Mouse (Mus musculus) layer of hippocampus, postnatal 14 days (tissue): ENCODE results near the gene Nfia. TPM values are rescaled to one million over a fixed set of nuclear protein-coding genes. Genes with fewer than 3 reads are reported as not detected.

Source experiments
- DNase-seq, 2 experiments: peaks; one replicate each; pipeline ENCODE4 v3.0.0; 2021 to 2022; ENCODE audit warnings: low spot score in 2 of 2, mixed read lengths in 1 of 2
- total RNA-seq, 2 experiments: library from RNA; stranded (reverse); gene quantifications; 2 replicates each; pipeline ENCODE4 v1.2.3; 2021

Gene Nfia
- total RNA-seq, 2 experiments from 2014 or later = 131 to 132 TPM

DNA sequence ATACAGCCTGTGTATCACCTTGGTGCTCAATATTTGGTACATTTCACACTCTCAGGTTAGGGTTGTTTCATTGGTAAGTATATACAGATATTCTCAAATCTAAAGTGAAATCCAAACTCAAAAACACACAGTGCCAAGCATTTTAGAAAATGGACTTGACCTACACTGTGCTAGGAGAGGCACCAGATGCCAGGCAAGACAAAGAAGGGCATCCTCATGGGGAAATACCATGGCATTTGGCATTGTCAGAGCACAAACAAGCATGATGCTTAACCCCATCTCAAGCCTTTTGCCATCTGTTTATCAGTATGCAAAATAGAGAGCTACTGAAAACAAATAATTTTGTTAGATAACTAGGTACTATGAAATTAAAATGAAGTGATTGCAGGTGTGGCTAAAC lies 274.8 kb downstream of the Nfia start:
- no peak for DNase-seq

DNA sequence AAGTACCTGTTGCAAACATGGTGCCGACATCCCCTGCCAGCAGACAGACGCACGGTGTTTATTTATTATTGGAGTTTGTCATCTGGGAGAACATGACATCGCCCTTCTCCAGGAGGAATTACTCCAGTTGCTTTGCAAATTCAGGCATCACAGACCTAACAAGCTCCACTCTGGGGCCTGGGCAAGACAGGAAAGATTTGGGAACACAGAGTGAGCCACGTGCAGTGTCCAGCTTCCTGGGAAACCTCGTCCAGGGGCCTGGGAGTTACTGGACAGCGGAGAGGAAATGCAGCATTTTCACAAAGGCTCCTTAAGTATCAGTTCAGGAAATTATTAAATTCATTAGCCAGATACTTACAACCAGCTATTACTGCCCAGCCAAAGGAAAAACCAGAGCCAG lies 277.1 kb downstream of the Nfia start:
- DNase-seq = no peak

DNA sequence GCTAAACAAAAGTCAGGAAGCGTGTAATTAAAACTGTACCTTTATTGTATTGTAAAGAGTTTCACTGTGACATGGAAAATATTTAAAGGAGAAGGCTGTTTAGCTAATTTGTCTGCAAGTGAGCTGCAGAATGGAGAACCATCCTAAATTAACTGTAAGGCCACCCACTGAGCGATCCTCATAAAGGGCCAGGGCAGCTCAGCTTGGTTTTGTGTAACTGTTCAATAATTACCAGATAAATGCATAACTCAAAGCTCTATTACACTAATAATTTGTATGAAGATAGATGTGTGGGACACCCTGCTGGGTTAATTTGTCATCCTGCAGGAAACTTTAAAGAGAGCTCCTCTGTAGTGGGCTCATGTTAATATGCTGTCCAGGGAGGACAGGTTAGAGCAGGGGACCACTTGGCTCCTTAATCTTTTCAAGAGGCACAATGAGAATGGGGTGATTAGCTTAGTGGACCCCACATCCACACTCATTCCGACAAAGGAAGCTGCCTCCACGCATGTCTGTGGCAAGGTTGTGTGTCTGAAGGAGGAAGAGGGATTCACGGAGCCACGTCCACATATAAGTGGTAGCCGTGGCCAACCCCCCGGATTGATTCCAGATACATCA lies 277.6 kb downstream of the Nfia start:
- DNase-seq = no peak

DNA sequence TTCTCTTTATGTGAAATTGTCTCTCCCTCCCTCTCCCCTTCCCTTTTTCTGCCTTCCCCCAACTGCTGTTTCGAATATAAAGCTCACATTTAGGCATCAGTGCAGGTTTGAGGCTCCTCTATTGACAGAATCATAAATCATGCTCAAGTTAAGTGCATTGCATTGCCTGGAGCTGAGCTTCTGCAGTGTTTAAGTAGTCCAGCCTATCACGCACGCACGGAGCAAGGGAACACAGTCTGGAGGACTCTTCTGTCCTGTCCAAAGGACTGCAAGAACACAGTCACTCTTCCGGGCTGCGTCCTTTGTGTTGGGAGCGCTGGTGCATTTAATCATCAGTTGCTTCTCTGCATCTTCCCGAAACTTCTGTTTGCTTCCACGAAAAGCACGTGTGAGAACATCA lies 278.2 kb downstream of the Nfia start:
- no peak for DNase-seq

DNA sequence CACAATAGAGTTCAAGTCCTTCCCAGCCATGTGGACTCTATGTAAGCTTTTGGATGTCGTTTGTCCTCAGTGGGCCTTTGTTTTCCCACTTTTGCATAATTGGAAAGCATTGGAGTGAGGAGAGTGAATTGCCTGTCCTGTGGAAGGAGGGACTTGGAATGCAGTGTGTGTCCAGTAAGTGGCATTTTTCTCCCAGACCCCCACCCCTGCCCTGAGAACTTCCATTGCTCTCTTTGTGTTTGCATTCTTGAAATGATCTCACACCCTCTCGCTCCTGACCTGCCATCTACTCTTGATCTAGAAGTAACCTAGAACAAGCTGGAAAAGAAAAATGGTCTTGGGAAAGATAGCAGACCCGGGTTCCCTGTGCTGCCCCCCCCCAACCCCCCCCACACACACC lies 278.8 kb downstream of the Nfia start:
- no peak for DNase-seq

DNA sequence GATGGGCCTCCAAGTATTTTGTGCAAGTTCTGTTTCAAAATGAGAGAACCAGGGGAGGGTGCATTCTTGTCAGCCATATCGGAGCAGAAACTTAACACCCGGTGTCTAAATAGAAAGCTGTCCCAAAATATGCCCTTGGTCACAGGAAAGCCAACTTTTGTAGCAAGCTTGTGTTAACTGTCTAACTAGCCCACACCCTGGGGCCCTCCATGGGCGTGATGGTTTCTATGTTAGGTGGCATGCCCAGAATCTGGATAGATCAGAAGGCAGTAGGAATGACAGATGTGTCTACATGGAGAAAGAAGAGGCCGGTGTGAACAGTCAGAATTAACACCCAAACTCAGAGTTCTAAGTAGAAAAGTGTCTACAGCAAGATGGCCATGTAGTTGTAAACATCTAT lies 282.5 kb downstream of the Nfia start:
- no peak for DNase-seq

DNA sequence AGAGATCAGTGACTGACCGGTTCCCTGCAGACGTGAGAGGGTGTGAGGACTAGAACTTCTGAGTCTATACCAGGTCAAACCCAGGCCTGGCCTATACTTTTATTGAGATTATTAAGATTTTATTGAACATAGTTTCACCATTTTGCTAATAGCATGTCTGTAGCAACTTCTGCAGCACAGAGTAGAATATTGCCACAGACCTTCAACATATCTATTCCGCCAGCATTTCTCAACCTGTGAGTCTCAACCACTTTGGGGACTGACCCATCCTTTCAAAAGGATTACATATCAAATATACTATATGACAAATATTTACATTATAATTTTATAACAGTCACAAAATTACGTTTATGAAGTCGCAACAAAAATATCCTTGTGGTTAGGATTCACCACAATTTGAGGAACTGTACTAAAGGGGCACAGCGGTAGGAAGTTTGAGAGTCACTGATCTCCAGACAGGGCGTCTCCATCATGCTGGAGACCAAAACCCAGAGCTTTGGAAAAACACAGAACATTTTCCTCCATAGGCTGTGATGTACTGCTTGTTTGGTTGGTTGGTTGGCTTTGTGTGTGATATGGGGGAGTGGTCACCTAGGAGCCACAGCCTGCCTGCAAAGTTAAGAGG lies 284.0 kb downstream of the Nfia start:
- DNase-seq = no peak

DNA sequence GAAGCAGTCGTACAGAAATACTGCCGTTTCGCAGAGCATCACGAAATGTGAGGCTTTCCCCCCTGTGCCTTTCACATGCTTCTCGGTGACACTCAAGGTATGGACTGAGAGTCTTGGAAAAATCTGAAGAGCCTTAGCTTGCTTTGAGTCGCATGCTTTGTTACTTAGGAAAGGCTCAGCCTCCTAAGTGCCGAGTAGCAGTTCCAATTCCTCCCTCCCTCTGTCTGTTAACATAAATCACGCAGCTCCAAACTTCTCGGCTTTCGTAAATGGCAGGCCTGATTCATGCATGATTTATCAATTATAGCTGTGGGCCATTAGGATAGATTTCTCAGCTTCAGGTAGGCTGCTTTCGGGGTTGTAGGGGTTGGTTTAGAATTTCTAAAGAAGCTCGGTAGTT lies 284.7 kb downstream of the Nfia start:
- no peak for DNase-seq

DNA sequence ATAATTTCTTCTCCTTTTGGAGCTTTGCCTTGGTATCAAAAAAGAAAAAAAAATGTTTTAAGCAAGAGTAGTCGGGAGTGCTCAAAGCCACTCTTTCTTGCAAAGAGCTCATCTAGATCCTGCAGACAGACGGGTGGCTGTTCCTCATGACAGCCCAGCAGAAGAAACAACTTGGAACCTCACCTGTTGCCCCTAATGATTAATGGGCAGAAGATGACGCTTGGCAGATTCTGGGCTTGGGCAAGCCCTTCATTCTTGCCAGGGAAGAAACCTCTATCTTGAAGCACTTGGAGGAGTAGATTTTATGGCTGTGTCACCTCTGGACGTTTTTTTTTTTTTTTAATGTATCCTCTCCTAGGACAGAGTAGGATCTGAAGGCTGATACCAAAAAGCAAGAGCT lies 285.2 kb downstream of the Nfia start:
- no peak for DNase-seq

DNA sequence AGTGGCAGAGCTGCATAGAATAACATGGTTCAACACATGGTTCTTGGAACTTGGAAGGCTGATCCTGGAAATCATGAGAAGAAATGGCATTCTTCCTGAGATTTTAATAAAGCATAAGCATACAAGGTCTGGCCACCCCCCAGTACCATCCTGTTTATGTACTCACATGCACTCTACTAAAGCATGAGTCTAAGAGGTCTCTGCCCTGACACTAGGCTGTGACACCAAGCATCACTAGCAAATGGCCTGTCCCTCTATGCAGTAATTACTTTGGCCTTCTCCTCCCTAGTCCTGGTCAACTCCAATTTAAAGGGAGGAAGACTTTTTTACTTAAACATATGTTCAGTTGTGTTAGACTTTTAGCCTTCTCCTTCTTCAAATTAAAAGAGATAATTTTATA lies 285.6 kb downstream of the Nfia start:
- DNase-seq = no peak

DNA sequence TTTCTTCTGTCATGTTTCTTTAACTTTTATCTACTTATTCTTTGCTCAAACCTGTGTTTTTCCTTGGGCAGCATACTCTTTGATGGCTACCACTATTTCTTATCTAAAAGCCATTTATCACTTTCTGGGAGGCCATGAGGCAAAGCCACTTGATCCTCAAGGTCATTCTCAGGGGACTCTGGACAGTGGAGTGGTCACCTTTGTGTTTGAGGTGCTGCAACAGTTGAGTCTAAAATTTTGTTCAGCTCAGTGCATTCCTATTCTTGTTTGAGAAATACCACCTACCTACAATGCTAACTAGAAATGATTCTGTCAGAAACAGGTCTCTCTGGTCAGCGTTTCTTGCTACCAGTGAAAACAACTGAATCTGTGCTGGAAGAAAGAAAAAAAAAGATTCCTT lies 288.1 kb downstream of the Nfia start:
- no peak for DNase-seq

DNA sequence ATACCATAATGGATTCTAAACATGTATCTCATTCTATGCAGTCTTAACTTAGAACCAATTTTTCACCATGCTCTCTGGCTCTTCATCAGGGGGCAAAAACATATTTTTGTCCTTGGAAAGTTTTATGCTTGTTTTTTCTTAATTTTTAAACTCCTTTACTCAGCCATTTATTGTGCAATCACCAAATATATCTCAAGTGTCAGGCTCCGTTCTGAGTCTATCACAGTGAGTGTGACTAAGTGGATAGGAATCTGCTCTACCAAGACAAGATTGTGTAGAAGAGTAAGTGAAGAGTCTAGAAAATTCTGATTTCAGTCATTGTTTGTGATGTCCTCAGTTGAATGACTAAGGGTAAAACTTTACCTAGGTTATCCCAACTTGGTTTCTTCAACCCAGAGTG lies 288.6 kb downstream of the Nfia start:
- DNase-seq = no peak

DNA sequence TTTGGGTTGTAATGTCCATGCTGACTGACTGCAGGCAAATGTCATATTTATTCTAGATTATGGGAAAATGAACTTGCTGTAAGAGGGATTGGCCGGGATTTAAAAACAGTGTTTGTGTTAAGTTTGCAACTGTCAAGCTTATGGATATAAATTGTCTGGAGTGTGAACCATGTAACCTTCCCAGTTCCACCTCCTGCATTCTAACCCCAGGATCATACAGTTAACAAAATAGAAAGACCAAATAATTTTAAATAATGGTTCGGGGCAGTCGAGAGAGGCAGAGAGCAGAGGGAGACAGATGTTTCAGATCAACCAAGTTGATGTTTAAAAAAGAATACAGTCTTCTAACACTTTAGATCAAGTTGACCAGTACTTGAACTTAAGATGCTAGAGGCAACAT lies 290.7 kb downstream of the Nfia start:
- DNase-seq = no peak

DNA sequence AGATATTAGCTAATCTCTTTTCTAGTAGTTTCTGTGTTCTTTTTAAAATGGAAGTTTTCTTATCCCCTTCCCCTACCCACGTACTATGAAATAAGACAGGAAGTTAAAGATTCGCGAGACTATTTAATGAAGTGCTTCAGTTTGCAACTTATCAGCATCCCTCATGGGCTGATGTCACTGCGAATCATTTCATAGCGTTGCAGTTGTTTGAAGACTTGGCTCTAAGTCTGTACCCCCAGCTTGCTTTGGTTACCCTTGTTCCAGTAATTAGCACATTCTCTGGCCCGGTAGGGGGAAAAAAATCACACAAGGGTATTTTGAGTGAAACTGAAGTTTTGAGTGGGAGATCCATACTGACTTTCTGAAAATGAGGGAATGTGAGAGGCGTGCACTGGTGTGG lies 303.6 kb downstream of the Nfia start:
- no peak for DNase-seq

DNA sequence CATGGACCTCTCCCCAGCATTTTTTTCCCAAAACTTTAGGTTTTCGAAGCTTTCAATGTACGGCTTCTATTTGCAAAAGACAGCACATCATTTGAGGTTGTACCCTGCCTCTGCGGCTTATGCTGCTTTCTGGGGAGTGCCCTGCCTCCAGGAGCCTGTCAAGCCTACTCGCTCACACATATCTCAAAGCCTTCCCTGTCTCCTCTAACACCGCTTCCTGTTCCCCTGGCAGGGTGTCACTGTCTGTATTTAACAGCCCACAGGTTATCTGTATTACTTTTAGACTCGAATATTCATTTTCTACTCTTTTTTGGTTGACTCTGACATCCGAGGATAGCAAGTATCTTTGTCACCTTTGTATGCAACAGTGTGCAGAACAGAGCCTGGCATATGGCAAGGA lies 304.1 kb downstream of the Nfia start:
- no peak for DNase-seq

DNA sequence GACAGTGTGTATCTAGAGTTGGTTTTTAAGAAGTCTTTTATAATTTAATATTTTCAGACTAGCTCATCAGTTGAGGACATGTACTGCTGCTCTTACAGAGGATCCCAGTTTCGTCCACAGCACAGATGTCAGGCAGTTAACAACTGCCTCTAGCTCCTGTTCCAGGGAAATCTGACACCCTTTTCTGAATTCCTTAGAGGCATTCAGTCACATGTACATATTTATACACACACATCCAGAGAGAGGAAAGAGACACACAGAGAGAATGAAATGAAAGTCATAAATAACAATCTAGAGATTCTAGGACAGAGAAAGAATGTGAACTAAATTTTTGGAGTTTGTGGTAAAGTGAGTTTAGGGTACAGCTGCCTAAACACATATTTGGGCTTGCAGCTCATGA lies 308.1 kb downstream of the Nfia start:
- DNase-seq = no peak

DNA sequence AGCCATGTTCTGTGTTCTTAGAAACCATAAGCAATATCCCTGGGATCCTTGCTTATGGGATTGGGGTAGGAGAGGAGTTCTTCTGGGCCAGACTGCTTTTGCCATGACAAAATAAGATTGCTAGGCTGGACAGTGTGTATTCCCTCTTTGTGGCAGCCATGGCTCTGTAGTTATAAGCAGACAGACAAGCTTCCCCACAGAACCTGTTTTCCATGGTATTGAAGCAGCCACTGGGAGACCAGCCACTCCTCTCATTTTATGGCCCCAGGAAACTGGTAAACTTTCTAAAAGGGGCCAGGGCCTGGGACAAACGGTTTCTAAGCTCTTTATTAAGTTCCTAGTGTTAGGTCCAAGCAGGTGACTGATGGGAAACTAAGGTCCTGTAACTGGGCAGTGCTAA lies 309.4 kb downstream of the Nfia start:
- DNase-seq = no peak

DNA sequence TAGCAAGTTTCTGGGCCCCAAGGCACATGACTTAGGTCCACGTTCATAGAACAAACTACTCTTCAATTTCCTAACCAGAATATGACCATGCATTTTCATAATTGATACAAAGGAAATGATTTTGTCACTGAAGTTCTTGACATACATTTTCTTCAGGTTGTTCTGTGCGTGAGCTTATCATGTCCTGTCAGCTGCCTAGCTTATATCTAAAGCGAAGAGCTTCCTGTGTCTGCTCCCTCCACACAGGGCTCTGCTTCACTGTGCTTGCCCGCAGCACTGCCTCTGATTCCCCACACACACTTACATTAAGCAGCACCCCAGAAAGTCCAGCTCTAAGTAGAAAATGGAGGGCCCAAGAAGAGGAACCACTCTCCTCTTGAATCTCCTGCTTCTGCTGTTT lies 310.0 kb downstream of the Nfia start:
- no peak for DNase-seq

DNA sequence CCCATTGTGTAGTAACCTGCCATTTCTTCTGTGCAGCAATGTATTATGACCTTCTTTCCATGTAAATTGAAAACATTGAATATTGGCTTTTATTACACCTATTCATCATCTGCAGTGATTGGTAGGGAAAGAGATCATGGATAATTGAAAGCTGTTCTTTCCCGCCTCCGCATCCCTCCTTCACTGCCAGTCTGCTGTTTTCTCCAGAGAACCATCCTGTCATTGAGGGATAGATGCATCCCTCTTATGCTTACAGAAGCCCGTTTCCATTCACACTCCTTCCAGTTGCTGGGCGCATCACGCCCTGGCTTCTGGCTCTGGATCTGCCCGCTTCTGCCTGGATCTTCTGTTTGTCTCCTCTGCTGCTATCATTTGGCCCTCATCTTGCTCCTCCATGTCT lies 312.5 kb downstream of the Nfia start:
- peak in 1 of 2 experiments; percentile 50 for DNase-seq

DNA sequence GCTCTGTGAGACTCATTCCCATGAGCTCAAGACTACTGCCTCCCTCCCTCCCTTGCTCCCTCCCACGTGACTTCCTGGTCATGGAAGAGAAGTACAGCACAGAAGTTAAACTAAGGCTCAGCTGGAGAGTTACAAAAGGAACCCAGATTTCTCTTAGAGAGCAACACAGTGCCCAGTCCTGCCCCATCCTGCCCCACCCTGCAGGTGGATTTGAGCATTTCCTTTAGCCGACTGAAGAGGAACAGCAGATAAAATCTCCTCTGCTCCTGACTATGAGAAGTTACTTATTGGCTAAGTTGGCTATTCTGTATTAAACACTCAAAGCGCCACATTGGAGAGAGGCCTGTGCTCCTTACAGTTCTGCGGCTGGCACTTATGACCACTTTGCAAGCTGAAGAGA lies 314.4 kb downstream of the Nfia start:
- DNase-seq = no peak

DNA sequence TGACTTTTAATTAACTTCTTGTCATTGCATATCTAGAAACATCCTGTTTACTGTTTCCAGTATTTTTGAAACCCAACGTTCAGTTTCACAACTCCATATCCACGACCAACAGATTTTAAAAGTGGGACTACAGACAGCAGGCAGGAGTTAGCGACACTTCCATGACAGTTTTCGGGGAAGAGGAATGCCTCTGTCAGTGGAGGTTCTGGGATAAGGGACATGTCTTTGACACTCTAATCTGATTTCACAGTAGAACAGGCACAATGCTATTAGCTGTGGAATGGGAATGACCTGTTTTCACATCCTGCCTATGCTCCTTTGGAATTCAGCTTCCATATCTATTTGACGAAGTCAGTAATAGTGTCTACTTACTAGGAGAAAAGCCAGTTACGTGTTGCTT lies 317.5 kb downstream of the Nfia start:
- DNase-seq = no peak

DNA sequence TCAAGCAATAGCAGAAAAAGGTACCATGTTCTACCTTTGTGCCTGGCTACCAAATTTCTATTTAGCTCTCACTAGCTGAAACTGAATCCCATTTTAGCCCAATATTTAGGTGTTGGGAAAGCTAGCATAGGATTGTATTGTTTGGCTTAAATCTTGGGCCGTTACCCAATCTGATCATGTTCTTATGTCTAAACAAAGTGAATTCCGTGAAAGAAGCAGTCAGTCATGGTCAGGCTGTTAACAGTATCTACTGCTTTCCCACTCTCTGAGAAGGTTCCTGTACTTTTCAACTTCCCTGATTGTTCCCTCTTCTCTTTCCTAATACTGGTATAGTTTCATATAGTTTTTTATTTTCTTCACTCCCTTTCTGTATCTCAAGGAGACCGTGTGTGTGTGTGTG lies 318.1 kb downstream of the Nfia start:
- DNase-seq = no peak

DNA sequence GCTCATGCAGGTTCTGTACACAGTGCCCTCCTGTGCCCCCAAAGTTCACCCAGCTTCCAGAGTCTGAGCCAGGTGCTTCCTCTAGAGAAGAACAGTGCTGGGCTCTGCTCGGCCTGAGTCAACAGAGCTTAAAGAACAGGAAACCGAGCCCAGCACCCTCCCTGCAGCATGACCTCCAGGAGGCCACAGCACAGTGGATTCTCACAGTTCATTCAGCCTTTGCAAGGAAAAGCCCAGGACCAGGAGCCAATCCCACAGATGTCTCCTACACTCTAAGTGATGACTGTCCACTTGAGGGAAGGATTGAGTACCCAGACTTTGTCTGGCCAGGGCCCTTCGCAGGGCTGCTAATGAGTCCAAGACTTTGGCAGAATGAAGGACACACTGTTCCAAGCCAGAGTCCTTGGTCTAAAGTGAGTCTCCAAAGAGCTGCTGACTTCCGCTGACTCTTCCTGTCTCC lies 318.9 kb downstream of the Nfia start:
- DNase-seq = no peak
